Mouse (Mus musculus) regulatory T cell (primary cell): ENCODE data around the gene Tle3.

Experiments used
- in situ Hi-C: fragments of 300-600 bp; cut with MboI, MseI; formaldehyde crosslinking; loops from one replicate; pipeline ENCODE4 v1.15.1; 2025; ENCODE audit warnings: high pct_unique_total_duplicates

Gene Tle3

GRCm38 (mm10) chr9:61358933-61359332 lies 13.2 kb upstream of the Tle3 start:
- in situ Hi-C loops, result no loop called here

GRCm38 (mm10) chr9:61359741-61360140 lies 12.4 kb upstream of the Tle3 start:
- in situ Hi-C loops, result loop anchor here (10.0 kb wide), 1 partner anchor 755 kb away; no protein-coding TSS in a partner anchor

- in situ Hi-C loops, result loop anchor here (10.0 kb wide), 1 partner anchor 755 kb away; no protein-coding TSS in a partner anchor
These were observed 12.0 kb upstream of the Tle3 start for GRCm38 (mm10) chr9:61360163-61360562.

- in situ Hi-C loops, result loop anchor here (10.0 kb wide), 1 partner anchor 754 kb away; no protein-coding TSS in a partner anchor
These were observed 11.2 kb upstream of the Tle3 start for GRCm38 (mm10) chr9:61360727-61361631.

GRCm38 (mm10) chr9:61363194-61363593 lies 9.0 kb upstream of the Tle3 start:
- in situ Hi-C loops, result loop anchor here (10.0 kb wide), 1 partner anchor 752 kb away; no protein-coding TSS in a partner anchor

- in situ Hi-C loops, result loop anchor here (5.0 to 10.0 kb wide), 2 partner anchors 369 to 749 kb away; no protein-coding TSS in a partner anchor
These were observed 6.1 kb upstream of the Tle3 start for GRCm38 (mm10) chr9:61366108-61366507.

- in situ Hi-C loops, result loop anchor here (5.0 to 10.0 kb wide), 2 partner anchors 370 to 748 kb away; no protein-coding TSS in a partner anchor
These were observed 5.0 kb upstream of the Tle3 start for GRCm38 (mm10) chr9:61367156-61367555.

GRCm38 (mm10) chr9:61367857-61368566 lies 4.2 kb upstream of the Tle3 start:
- in situ Hi-C loops, result loop anchor here (5.0 to 10.0 kb wide), 2 partner anchors 371 to 747 kb away; no protein-coding TSS in a partner anchor

GRCm38 (mm10) chr9:61368567-61369240 lies 3.5 kb upstream of the Tle3 start:
- in situ Hi-C loops, result loop anchor here (5.0 to 10.0 kb wide), 2 partner anchors 371 to 746 kb away; no protein-coding TSS in a partner anchor

- in situ Hi-C loops, result loop anchor here (5.0 to 10.0 kb wide), 2 partner anchors 372 to 745 kb away; no protein-coding TSS in a partner anchor
These were observed 2.6 kb upstream of the Tle3 start for GRCm38 (mm10) chr9:61369316-61370273.

- in situ Hi-C loops, result no loop called here
These were observed 1.7 kb upstream of the Tle3 start for GRCm38 (mm10) chr9:61370454-61370888.

- in situ Hi-C loops, result no loop called here
These were observed 1.0 kb upstream of the Tle3 start for GRCm38 (mm10) chr9:61370889-61371754.

GRCm38 (mm10) chr9:61372510-61372975 lies 377 bp downstream of the Tle3 start:
- in situ Hi-C loops, result no loop called here

GRCm38 (mm10) chr9:61372976-61373633 lies 939 bp downstream of the Tle3 start:
- in situ Hi-C loops, result no loop called here

GRCm38 (mm10) chr9:61373634-61373941 lies 1.4 kb downstream of the Tle3 start:
- in situ Hi-C loops, result no loop called here

- in situ Hi-C loops, result no loop called here
These were observed 2.1 kb downstream of the Tle3 start for GRCm38 (mm10) chr9:61373942-61374900.

GRCm38 (mm10) chr9:61375002-61375401 lies 2.8 kb downstream of the Tle3 start:
- in situ Hi-C loops, result no loop called here
